Comparison of ENCODE assay signal across 9 mouse cellular contexts in genomic region chrX:43429982-43430531, GRCm38 (mm10). TPM values are rescaled to one million over a fixed set of nuclear protein-coding genes. Genes with fewer than 3 reads are reported as not detected.
DNase-seq lines count a peak whose midpoint lies in the region; ATAC-seq lines count a peak whose summit lies in the region.
"Had no signal": no experiment of that assay in that cellular context is flagged by ENCODE, and none has a peak within 500 bp of the region (broad histone marks: within the 10 kb centered on the region; RNA-seq: fewer than 3 reads in every experiment).

No protein-coding gene starts in this region.

- H3K27ac ChIP-seq in forebrain, embryonic 14.5 days (ENCODE audit: low read depth, low read length): peak overlapping the region; percentile 14; the same call in 1 of the 2 replicates
- no peak overlapping the region for H3K27ac ChIP-seq in neural tube, embryonic 11.5 days (ENCODE audit: low read depth, low read length)

- WGBS in forebrain, embryonic 14.5 days: 30% methylated on average over 25 of the region's 25 CpGs
- 15% methylated on average over 23 of the region's 25 CpGs for whole genome bisulfite sequencing in neural tube, embryonic 11.5 days

- H3K36me3 ChIP-seq in forebrain, embryonic 14.5 days (ENCODE audit: control insufficient read depth, insufficient read depth, low read length): no peaks in the 10 kb centered on the region
- H3K36me3 ChIP-seq in neural tube, embryonic 11.5 days (ENCODE audit: control insufficient read depth, insufficient read depth, low read length): no peaks in the 10 kb centered on the region

- no peaks in the 10 kb centered on the region for H3K4me1 ChIP-seq in forebrain, embryonic 14.5 days (ENCODE audit: control insufficient read depth, insufficient read depth, low read length)
- H3K4me1 ChIP-seq in neural tube, embryonic 11.5 days (ENCODE audit: control insufficient read depth, insufficient read depth, low read length): no peaks in the 10 kb centered on the region
- H3K4me1 ChIP-seq: megakaryocyte, embryonic 14.5 days had no signal

- no peaks in the 10 kb centered on the region for H3K9me3 ChIP-seq in forebrain, embryonic 14.5 days (replicated peaks; ENCODE audit: control insufficient read depth, low read length)
- no peaks in the 10 kb centered on the region for H3K9me3 ChIP-seq in neural tube, embryonic 11.5 days (ENCODE audit: control insufficient read depth, low read length)

- H3K4me2 ChIP-seq in forebrain, embryonic 14.5 days (ENCODE audit: low read length): peak overlapping the region; percentile 64
- H3K4me2 ChIP-seq in neural tube, embryonic 11.5 days (ENCODE audit: low read depth): peak overlapping the region; percentile 55

- DNase-seq in Muller cell, postnatal 12 days (ENCODE audit: inconsistent ontology term): peak; percentile 21
- peak; percentile 33 for DNase-seq in cerebellum, adult 11 months
- peak; percentile 46 for DNase-seq in forebrain, embryonic 14.5 days (ENCODE audit: low spot score)
- DNase-seq in layer of hippocampus, postnatal 14 days (ENCODE audit: low spot score in 2 of 2): peak; percentile 10 to 31
- peak; percentile 32 for DNase-seq in neural tube, embryonic 11.5 days (ENCODE audit: low spot score)
- no peak for DNase-seq in thymus, postnatal 14 days
- no peak for DNase-seq in thymus, postnatal 36 days
- no peak for DNase-seq in heart, adult 9 months (ENCODE audit: low spot score in 2 of 2)

- H3K4me3 ChIP-seq in forebrain, embryonic 14.5 days (ENCODE audit: low read depth, low read length): peak overlapping the region; percentile 37
- peak overlapping the region; percentile 33 for H3K4me3 ChIP-seq in neural tube, embryonic 11.5 days (ENCODE audit: low read depth, low read length)
- H3K4me3 ChIP-seq: megakaryocyte, embryonic 14.5 days had no signal

- peak overlapping the region; percentile 53 for H3K9ac ChIP-seq in forebrain, embryonic 14.5 days (ENCODE audit: low read length)
- H3K9ac ChIP-seq in neural tube, embryonic 11.5 days (ENCODE audit: low read length): no peak overlapping the region; the same call in 1 of the 2 replicates

- peak; percentile 59 for ATAC-seq in forebrain, embryonic 14.5 days
- ATAC-seq in neural tube, embryonic 11.5 days (ENCODE audit: insufficient read depth, low FRiP score, low TSS enrichment): 0 out of 2 replicates have a peak, but pooled peaks have one; percentile 32

- no peaks in the 10 kb centered on the region for H3K27me3 ChIP-seq in forebrain, embryonic 14.5 days (replicated peaks; ENCODE audit: control insufficient read depth, insufficient read depth, low read length)
- H3K27me3 ChIP-seq in neural tube, embryonic 11.5 days (ENCODE audit: control insufficient read depth, insufficient read depth, low read length): peaks cover 12% of the 10 kb centered on the region; the same call in 1 of the 2 replicates

RNA-seq across cellular contexts. Expression of gene Tenm1, which starts 1.1 kb away (rescaled TPM):
- 10.0 and 14.7 TPM in 2 replicates for polyA plus RNA-seq in forebrain, embryonic 14.5 days (2014; fragmentation: Nextera tagmentation; extraction: Ambion mirVana)
- 10 to 100 TPM; 44.0 to 47.4 TPM for total RNA-seq in layer of hippocampus, postnatal 14 days (2021)
- 0.57 and 0.90 TPM in 2 replicates for polyA plus RNA-seq in neural tube, embryonic 11.5 days (2014; fragmentation: Nextera tagmentation; extraction: Ambion mirVana)

Comparison
In these comparisons a context has a peak if more than half of its experiments do, and no peak if none do; other contexts are left out.
1. DNase-seq: peak in Muller cell, postnatal 12 days (single experiment), cerebellum, adult 11 months (single experiment), forebrain, embryonic 14.5 days (single experiment), layer of hippocampus, postnatal 14 days (2 of 2) and neural tube, embryonic 11.5 days (single experiment); none in thymus, postnatal 14 days (single experiment), thymus, postnatal 36 days (0 of 2) and heart, adult 9 months (0 of 2).